Mouse (Mus musculus): Measurements from ENCODE around the gene Oas1d. TPM values are rescaled to one million over a fixed set of nuclear protein-coding genes. Genes with fewer than 3 reads are reported as not detected.
A peak's percentile ranks its signal among the peaks of the same experiment; 100 is the strongest.

The Oas1d gene
- total RNA-seq, 1 experiment from 2014 or later: not detected

- no peak for ATAC-seq (replicated peaks in 1 of 2; ENCODE audit: insufficient read depth in 1 of 2, low FRiP score in 2 of 2, low TSS enrichment in 1 of 2, low read depth in 1 of 2, poor library complexity in 2 of 2, severe bottlenecking in 2 of 2)
Measured at GRCm38 (mm10) chr5:120942076-120942475, 27.7 kb downstream of the Oas1d start.

- no peak for ATAC-seq (replicated peaks in 1 of 2; ENCODE audit: insufficient read depth in 1 of 2, low FRiP score in 2 of 2, low TSS enrichment in 1 of 2, low read depth in 1 of 2, poor library complexity in 2 of 2, severe bottlenecking in 2 of 2)
Measured at GRCm38 (mm10) chr5:120952242-120952770, 38.0 kb downstream of the Oas1d start.

DNA sequence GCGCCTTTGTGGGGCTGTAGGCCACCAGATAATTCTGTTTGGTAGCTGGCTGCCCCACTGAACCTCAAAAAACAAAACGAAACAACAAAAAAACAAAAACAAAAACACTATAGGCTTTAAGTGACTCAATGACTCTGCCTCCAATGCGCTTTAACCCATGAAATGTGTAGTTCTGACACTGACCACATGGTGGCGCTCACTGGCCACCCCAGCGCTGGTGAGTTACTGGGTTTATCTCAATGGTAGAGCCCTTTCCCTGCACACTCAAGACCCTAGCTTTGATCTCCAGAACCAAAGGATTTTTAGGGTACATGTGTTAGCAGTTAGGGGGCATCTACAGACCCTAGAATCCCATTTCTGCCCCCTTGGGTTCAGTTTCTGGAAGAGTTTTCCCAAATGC, 39.6 kb downstream of the Oas1d start:
- ATAC-seq (replicated peaks in 1 of 2; ENCODE audit: insufficient read depth in 1 of 2, low FRiP score in 2 of 2, low TSS enrichment in 1 of 2, low read depth in 1 of 2, poor library complexity in 2 of 2, severe bottlenecking in 2 of 2): peak in 1 of 2 experiments; percentile 48; a peak in 1 of 4 replicates

DNA sequence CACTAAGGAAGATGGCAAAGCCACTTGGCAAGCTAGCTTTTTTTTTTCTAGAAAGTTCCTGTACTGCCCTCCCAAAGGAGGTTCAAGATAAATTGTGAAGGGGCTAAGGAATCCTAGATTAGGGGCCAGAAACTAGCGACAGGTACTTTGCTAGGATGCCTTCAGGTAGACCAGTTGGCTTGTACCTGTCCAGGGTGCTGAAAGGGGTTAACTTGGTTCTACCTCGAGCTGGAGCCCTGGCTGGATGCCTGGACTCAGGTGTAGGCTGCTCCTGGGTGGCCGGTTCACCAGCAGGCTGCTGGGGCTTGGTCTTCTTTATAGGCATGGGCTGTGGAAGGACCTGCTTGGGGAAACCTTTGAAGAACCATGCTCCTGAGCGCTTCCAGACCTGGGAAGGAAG, 46.7 kb downstream of the Oas1d start:
- ATAC-seq (replicated peaks in 1 of 2; ENCODE audit: insufficient read depth in 1 of 2, low FRiP score in 2 of 2, low TSS enrichment in 1 of 2, low read depth in 1 of 2, poor library complexity in 2 of 2, severe bottlenecking in 2 of 2): no peak

GRCm38 (mm10) chr5:120966156-120966555, 51.8 kb downstream of the Oas1d start:
- no peak for ATAC-seq (replicated peaks in 1 of 2; ENCODE audit: insufficient read depth in 1 of 2, low FRiP score in 2 of 2, low TSS enrichment in 1 of 2, low read depth in 1 of 2, poor library complexity in 2 of 2, severe bottlenecking in 2 of 2)

GRCm38 (mm10) chr5:120966894-120967293, 52.6 kb downstream of the Oas1d start:
- no peak for ATAC-seq (replicated peaks in 1 of 2; ENCODE audit: insufficient read depth in 1 of 2, low FRiP score in 2 of 2, low TSS enrichment in 1 of 2, low read depth in 1 of 2, poor library complexity in 2 of 2, severe bottlenecking in 2 of 2)

DNA sequence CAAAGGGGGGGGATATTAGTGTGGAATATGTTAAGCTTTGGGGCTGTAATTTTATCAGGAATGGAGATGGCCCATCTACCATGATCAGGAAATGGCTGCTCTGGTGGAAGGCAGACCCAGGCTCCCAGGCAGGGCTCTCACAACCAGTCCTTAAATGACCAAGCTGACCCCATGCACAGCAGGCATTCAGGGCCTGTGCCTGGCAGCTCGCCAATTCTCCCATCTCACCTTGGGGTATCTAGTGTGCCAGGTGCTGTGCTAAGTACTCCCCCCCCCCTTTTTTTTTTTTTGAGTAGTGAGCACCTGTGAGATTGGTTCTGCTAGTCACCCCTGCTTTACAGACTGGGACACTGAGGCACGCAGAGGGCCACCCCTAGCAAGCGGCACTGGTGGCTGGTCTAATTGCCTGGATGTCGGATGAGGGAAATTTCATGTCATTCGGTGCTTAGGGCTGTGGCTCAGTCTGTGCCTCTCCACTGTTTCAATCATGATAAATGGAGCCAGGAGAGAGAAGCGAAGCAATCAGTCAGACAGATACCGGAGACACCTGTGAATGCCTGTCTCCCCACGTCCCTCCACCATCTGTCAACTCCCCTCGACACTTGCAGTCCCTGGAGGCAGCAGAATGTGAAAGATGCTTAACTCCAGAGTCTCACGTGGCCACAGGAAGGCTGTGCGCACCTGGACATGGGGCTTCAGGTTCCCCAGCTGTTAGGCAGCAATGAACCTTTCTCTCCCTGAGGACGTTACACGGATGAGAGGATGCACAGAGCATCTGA, 53.2 kb downstream of the Oas1d start:
- ATAC-seq (replicated peaks in 1 of 2; ENCODE audit: insufficient read depth in 1 of 2, low FRiP score in 2 of 2, low TSS enrichment in 1 of 2, low read depth in 1 of 2, poor library complexity in 2 of 2, severe bottlenecking in 2 of 2): no peak

- no peak for ATAC-seq (replicated peaks in 1 of 2; ENCODE audit: insufficient read depth in 1 of 2, low FRiP score in 2 of 2, low TSS enrichment in 1 of 2, low read depth in 1 of 2, poor library complexity in 2 of 2, severe bottlenecking in 2 of 2)
Measured at GRCm38 (mm10) chr5:120968134-120968532, 53.8 kb downstream of the Oas1d start.

GRCm38 (mm10) chr5:120968799-120969198, 54.5 kb downstream of the Oas1d start:
- no peak for ATAC-seq (replicated peaks in 1 of 2; ENCODE audit: insufficient read depth in 1 of 2, low FRiP score in 2 of 2, low TSS enrichment in 1 of 2, low read depth in 1 of 2, poor library complexity in 2 of 2, severe bottlenecking in 2 of 2)

- ATAC-seq (replicated peaks in 1 of 2; ENCODE audit: insufficient read depth in 1 of 2, low FRiP score in 2 of 2, low TSS enrichment in 1 of 2, low read depth in 1 of 2, poor library complexity in 2 of 2, severe bottlenecking in 2 of 2): no peak
Measured at GRCm38 (mm10) chr5:120969703-120970102, 55.4 kb downstream of the Oas1d start.

Other genes with a start within 250 kb of the Oas1d start
- not detected in 2 replicates for gene Dtx1, start 202.6 kb upstream of the Oas1d start, total RNA-seq (2017)
- 3.7 and 6.8 TPM in 2 replicates for gene Oas2, start 164.7 kb upstream of the Oas1d start, total RNA-seq (2017)
- 8.6 and 13.6 TPM in 2 replicates for gene Oas3, start 136.9 kb upstream of the Oas1d start, total RNA-seq (2017)
- 0.19 and 0.30 TPM in 2 replicates for gene Oas1e, start 119.0 kb upstream of the Oas1d start, total RNA-seq (2017)
- 2.0 and 10.4 TPM in 2 replicates for gene Oas1c, start 102.0 kb upstream of the Oas1d start, total RNA-seq (2017)
- not detected in 2 replicates for gene Oas1f, start 67.2 kb upstream of the Oas1d start, total RNA-seq (2017)
- gene Oas1h, start 53.1 kb upstream of the Oas1d start, total RNA-seq (2017): not detected in 2 replicates
- 4.8 and 6.2 TPM in 2 replicates for gene Oas1g, start 26.9 kb upstream of the Oas1d start, total RNA-seq (2017)
- gene Oas1a, start 7.0 kb upstream of the Oas1d start, total RNA-seq (2017): 23.4 and 33.7 TPM in 2 replicates
- gene Rph3a, start 95.6 kb downstream of the Oas1d start, total RNA-seq (2017): not detected in 2 replicates

Data from hematopoietic stem cell, adult 5-6 weeks (primary cell).